ENCODE assay signal across 22 mouse cellular contexts in the genomic region with DNA sequence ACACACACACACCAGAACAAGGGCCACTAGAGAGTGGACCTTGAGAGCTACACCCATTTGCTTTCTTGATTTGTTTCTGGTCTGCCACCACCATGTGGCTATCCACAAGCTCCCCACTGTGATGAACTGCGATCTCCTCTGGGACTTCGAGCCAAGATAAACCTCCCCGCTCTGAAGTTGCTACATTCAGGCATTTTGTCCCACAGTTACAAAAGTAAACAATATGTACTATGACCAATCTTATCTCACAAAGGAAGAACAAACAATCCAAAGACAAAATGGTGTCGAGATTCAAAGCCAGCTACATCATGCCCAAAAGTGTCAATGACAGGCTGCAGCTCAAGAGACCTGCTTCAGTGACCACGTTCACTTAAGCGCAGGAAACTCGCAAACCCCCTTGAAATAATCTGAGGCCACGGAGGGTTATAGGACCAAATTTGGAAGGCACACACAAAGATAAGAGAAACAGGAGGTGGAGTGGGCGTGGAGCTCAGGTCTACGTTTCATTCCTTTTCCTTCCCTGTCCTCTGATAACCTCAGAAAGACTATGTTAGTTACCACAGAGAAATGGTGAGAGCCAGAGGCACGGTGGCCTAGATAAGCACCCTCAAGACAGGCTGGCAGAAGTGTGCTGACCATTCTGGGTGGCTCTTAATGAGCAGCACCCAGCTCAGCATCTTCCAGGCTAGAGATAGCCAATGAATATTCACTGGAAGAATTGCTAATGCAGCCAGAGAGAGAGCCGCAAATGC. TPM values are rescaled to one million over a fixed set of nuclear protein-coding genes. Genes with fewer than 3 reads are reported as not detected.
DNase-seq lines count a peak whose midpoint lies in the region; ATAC-seq lines count a peak whose summit lies in the region.
"Had no signal": no experiment of that assay in that cellular context is flagged by ENCODE, and none has a peak within 500 bp of the region (broad histone marks: within the 10 kb centered on the region; RNA-seq: fewer than 3 reads in every experiment).

No protein-coding gene starts in this region.

- WGBS in heart, embryonic 11.5 days (ENCODE audit: insufficient replicate concordance), result 22% methylated on average over 12 of the region's 12 CpGs
- 25% methylated on average over 12 of the region's 12 CpGs for WGBS in heart, embryonic 10.5 days
- WGBS in hindbrain, embryonic 13.5 days, result 77% methylated on average over 12 of the region's 12 CpGs
- WGBS in hindbrain, embryonic 12.5 days, result 77% methylated on average over 12 of the region's 12 CpGs

- peak overlapping the region; percentile 27 for H3K4me2 ChIP-seq in heart, embryonic 11.5 days
- H3K4me2 ChIP-seq in hindbrain, embryonic 13.5 days, result no peak overlapping the region
- no peak overlapping the region for H3K4me2 ChIP-seq in hindbrain, embryonic 12.5 days (replicated peaks)
- H3K4me2 ChIP-seq: liver, embryonic 11.5 days; midbrain, embryonic 15.5 days had no signal

- H3K9ac ChIP-seq in heart, embryonic 11.5 days (ENCODE audit: low read depth, low read length), result no peak overlapping the region
- no peak overlapping the region for H3K9ac ChIP-seq in hindbrain, embryonic 13.5 days
- no peak overlapping the region for H3K9ac ChIP-seq in hindbrain, embryonic 12.5 days
- H3K9ac ChIP-seq: midbrain, embryonic 15.5 days had no signal

- no peaks in the 10 kb centered on the region for H3K9me3 ChIP-seq in heart, embryonic 11.5 days (replicated peaks; ENCODE audit: control insufficient read depth, low read length)
- H3K9me3 ChIP-seq in heart, embryonic 10.5 days, result no peaks in the 10 kb centered on the region
- no peaks in the 10 kb centered on the region for H3K9me3 ChIP-seq in hindbrain, embryonic 13.5 days
- no peaks in the 10 kb centered on the region for H3K9me3 ChIP-seq in hindbrain, embryonic 12.5 days (replicated peaks)
- H3K9me3 ChIP-seq in megakaryocyte, embryonic 14.5 days, result no peaks in the 10 kb centered on the region
- H3K9me3 ChIP-seq: forebrain, embryonic 10.5 days; limb, embryonic 10.5 days; midbrain, embryonic 15.5 days had no signal

- H3K4me1 ChIP-seq in heart, embryonic 11.5 days (ENCODE audit: control insufficient read depth, insufficient read depth, low read length), result peaks cover 5% of the 10 kb centered on the region; the same call in 1 of the 2 replicates
- H3K4me1 ChIP-seq in heart, embryonic 10.5 days, result peaks cover 4% of the 10 kb centered on the region
- peaks cover 16% of the 10 kb centered on the region for H3K4me1 ChIP-seq in hindbrain, embryonic 13.5 days (replicated peaks)
- peaks cover 12% of the 10 kb centered on the region; the same call in 1 of the 2 replicates for H3K4me1 ChIP-seq in hindbrain, embryonic 12.5 days
- H3K4me1 ChIP-seq in megakaryocyte, embryonic 14.5 days, result peaks cover 14% of the 10 kb centered on the region
- H3K4me1 ChIP-seq: forebrain, embryonic 10.5 days had no signal

- no peak for DNase-seq in heart, embryonic 10.5 days (ENCODE audit: low spot score)
- DNase-seq in urinary bladder, postnatal 36 days (ENCODE audit: low spot score in 2 of 2), result no peak
- DNase-seq: adrenal gland, postnatal 36 days; B cell, adult 2 months; cerebellum, adult 11-12 months; cerebellum, postnatal 25 days; kidney, adult 8-10 months; kidney, postnatal 14 days; thymus, postnatal 36 days had no signal

- no peaks in the 10 kb centered on the region for H3K27me3 ChIP-seq in heart, embryonic 11.5 days (ENCODE audit: control insufficient read depth, insufficient read depth, low read length)
- H3K27me3 ChIP-seq in heart, embryonic 10.5 days (ENCODE audit: insufficient read depth, poor library complexity, severe bottlenecking), result peaks cover 6% of the 10 kb centered on the region
- H3K27me3 ChIP-seq in hindbrain, embryonic 13.5 days, result peaks cover 7% of the 10 kb centered on the region; the same call in 1 of the 2 replicates
- peaks cover 7% of the 10 kb centered on the region; the same call in 1 of the 2 replicates for H3K27me3 ChIP-seq in hindbrain, embryonic 12.5 days
- H3K27me3 ChIP-seq in megakaryocyte, embryonic 14.5 days (replicated peaks), result peaks cover 5% of the 10 kb centered on the region

- no peak overlapping the region for H3K4me3 ChIP-seq in heart, embryonic 11.5 days (ENCODE audit: low read depth, low read length)
- H3K4me3 ChIP-seq in heart, embryonic 10.5 days, result no peak overlapping the region
- H3K4me3 ChIP-seq in hindbrain, embryonic 13.5 days, result no peak overlapping the region
- no peak overlapping the region for H3K4me3 ChIP-seq in hindbrain, embryonic 12.5 days
- H3K4me3 ChIP-seq in megakaryocyte, embryonic 14.5 days (replicated peaks), result peak overlapping the region; percentile 65
- H3K4me3 ChIP-seq: forebrain, embryonic 10.5 days; limb, embryonic 10.5 days; midbrain, embryonic 15.5 days; myocyte had no signal

- no peaks in the 10 kb centered on the region for H3K36me3 ChIP-seq in heart, embryonic 11.5 days (ENCODE audit: control insufficient read depth, insufficient read depth, low read length)
- H3K36me3 ChIP-seq in heart, embryonic 10.5 days, result no peaks in the 10 kb centered on the region
- no peaks in the 10 kb centered on the region for H3K36me3 ChIP-seq in hindbrain, embryonic 13.5 days
- no peaks in the 10 kb centered on the region for H3K36me3 ChIP-seq in hindbrain, embryonic 12.5 days
- H3K36me3 ChIP-seq in megakaryocyte, embryonic 14.5 days (replicated peaks; ENCODE audit: low read length), result no peaks in the 10 kb centered on the region
- H3K36me3 ChIP-seq: forebrain, embryonic 10.5 days; limb, embryonic 10.5 days; midbrain, embryonic 15.5 days had no signal

- ATAC-seq in heart, embryonic 11.5 days (replicated peaks; ENCODE audit: insufficient number of reproducible peaks, low FRiP score, low TSS enrichment), result no peak
- no peak for ATAC-seq in hindbrain, embryonic 13.5 days (ENCODE audit: low FRiP score)
- no peak for ATAC-seq in hindbrain, embryonic 12.5 days (ENCODE audit: low FRiP score)
- no peak for ATAC-seq in megakaryocyte, adult 5-6 weeks (ENCODE audit: poor library complexity, severe bottlenecking)
- peak; percentile 87 for ATAC-seq in megakaryocyte progenitor cell, adult 5-6 weeks (replicated peaks; ENCODE audit: poor library complexity)
- ATAC-seq: inflammation-experienced regulatory T-cells, adult 6 months; midbrain, embryonic 15.5 days had no signal

- H3K27ac ChIP-seq in heart, embryonic 11.5 days (ENCODE audit: low read depth, low read length), result no peak overlapping the region
- H3K27ac ChIP-seq in heart, embryonic 10.5 days, result no peak overlapping the region
- 0 out of 2 replicates have a peak overlapping the region, but pooled peaks have one; percentile 32 for H3K27ac ChIP-seq in hindbrain, embryonic 13.5 days
- no peak overlapping the region for H3K27ac ChIP-seq in hindbrain, embryonic 12.5 days
- H3K27ac ChIP-seq: forebrain, embryonic 10.5 days; limb, embryonic 10.5 days; macrophage; midbrain, embryonic 15.5 days had no signal

RNA-seq across cellular contexts. Expression of gene Nebl, which starts 7.8 kb away (rescaled TPM):
- polyA plus RNA-seq in heart, embryonic 11.5 days (2014; fragmentation: Nextera tagmentation; extraction: Ambion mirVana), result 403 and 457 TPM in 2 replicates
- 292 and 461 TPM in 2 replicates for polyA plus RNA-seq in heart, embryonic 10.5 days (2016; fragmentation: Nextera tagmentation; extraction: Ambion mirVana)
- 8.9 TPM in 2 replicates for polyA plus RNA-seq in hindbrain, embryonic 13.5 days (2015; fragmentation: Nextera tagmentation; extraction: Ambion mirVana)
- polyA plus RNA-seq in hindbrain, embryonic 12.5 days (2016; fragmentation: Nextera tagmentation; extraction: Ambion mirVana), result 9.7 and 11.2 TPM in 2 replicates
- polyA plus RNA-seq in megakaryocyte, embryonic 14.5 days (2012; ENCODE audit: insufficient read depth, low replicate concordance), result 0.04 TPM in 1 of 2 replicates, not detected in the other
- 0.13 and 0.25 TPM in 2 replicates for total RNA-seq in megakaryocyte, adult 5-6 weeks (2015)
- 0.08 and 0.18 TPM in 2 replicates for total RNA-seq in megakaryocyte, adult 5-6 weeks (2017)
- total RNA-seq in megakaryocyte progenitor cell, adult 5-6 weeks (2015), result 2.5 and 3.0 TPM in 2 replicates
- 1.7 and 5.0 TPM in 2 replicates for total RNA-seq in megakaryocyte progenitor cell, adult 5-6 weeks (2017)
- polyA plus RNA-seq: macrophage had no signal

Comparison
In these comparisons a context has a peak if more than half of its experiments do, and no peak if none do; other contexts are left out.
1. RNA of gene Nebl, which starts 7.8 kb away (polyA plus RNA-seq): 403 to 457 TPM in heart, embryonic 11.5 days and 292 to 461 TPM in heart, embryonic 10.5 days; 9.7 to 11.2 TPM in hindbrain, embryonic 12.5 days, 8.9 TPM in hindbrain, embryonic 13.5 days and 0.04 TPM in megakaryocyte, embryonic 14.5 days; every median in the first group is over 10 times any median in the second.